Mouse (Mus musculus): ENCODE measurements at regions not wholly inside any gene's neighbourhood (a gene's known extent, or its start where the extent isn't known, plus 50 kb on each side); places are given as distances from the start of the nearest gene placed in this dataset.

- DNase-seq (ENCODE audit: extremely low spot score in 1 of 2, low spot score in 1 of 2) = no peak
These were observed 123.5 kb downstream of the Zbtb18 start for GRCm38 (mm10) chr1:177565678-177566077.

GRCm38 (mm10) chr1:177568056-177568816 lies 126.1 kb downstream of the Zbtb18 start:
- DNase-seq (ENCODE audit: extremely low spot score in 1 of 2, low spot score in 1 of 2) = no peak

- DNase-seq (ENCODE audit: extremely low spot score in 1 of 2, low spot score in 1 of 2) = no peak
These were observed 127.4 kb downstream of the Zbtb18 start for GRCm38 (mm10) chr1:177569572-177569971.

GRCm38 (mm10) chr1:177573017-177573725 lies 131.0 kb downstream of the Zbtb18 start:
- peak; percentile 73 to 74 for DNase-seq (ENCODE audit: extremely low spot score in 1 of 2, low spot score in 1 of 2)

GRCm38 (mm10) chr1:177573781-177574180 lies 131.6 kb downstream of the Zbtb18 start:
- DNase-seq (ENCODE audit: extremely low spot score in 1 of 2, low spot score in 1 of 2) = no peak

GRCm38 (mm10) chr1:177574312-177574711 lies 132.2 kb downstream of the Zbtb18 start:
- no peak for DNase-seq (ENCODE audit: extremely low spot score in 1 of 2, low spot score in 1 of 2)

GRCm38 (mm10) chr1:177584302-177584886 lies 142.2 kb downstream of the Zbtb18 start:
- no peak for DNase-seq (ENCODE audit: extremely low spot score in 1 of 2, low spot score in 1 of 2)

GRCm38 (mm10) chr1:177585320-177585719 lies 143.2 kb downstream of the Zbtb18 start:
- no peak for DNase-seq (ENCODE audit: extremely low spot score in 1 of 2, low spot score in 1 of 2)

- no peak for DNase-seq (ENCODE audit: extremely low spot score in 1 of 2, low spot score in 1 of 2)
These were observed 140.6 kb upstream of the 1700016C15Rik start for GRCm38 (mm10) chr1:177589034-177589433.

- DNase-seq (ENCODE audit: extremely low spot score in 1 of 2, low spot score in 1 of 2) = no peak
These were observed 140.0 kb upstream of the 1700016C15Rik start for GRCm38 (mm10) chr1:177589656-177590055.

- DNase-seq (ENCODE audit: extremely low spot score in 1 of 2, low spot score in 1 of 2) = no peak
These were observed 137.9 kb upstream of the 1700016C15Rik start for GRCm38 (mm10) chr1:177591742-177592141.

- DNase-seq (ENCODE audit: extremely low spot score in 1 of 2, low spot score in 1 of 2) = no peak
These were observed 137.3 kb upstream of the 1700016C15Rik start for GRCm38 (mm10) chr1:177592337-177592736.

GRCm38 (mm10) chr1:177594341-177594740 lies 135.3 kb upstream of the 1700016C15Rik start:
- DNase-seq (ENCODE audit: extremely low spot score in 1 of 2, low spot score in 1 of 2) = no peak

GRCm38 (mm10) chr1:177595326-177595914 lies 134.2 kb upstream of the 1700016C15Rik start:
- DNase-seq (ENCODE audit: extremely low spot score in 1 of 2, low spot score in 1 of 2) = no peak

- DNase-seq (ENCODE audit: extremely low spot score in 1 of 2, low spot score in 1 of 2) = no peak
These were observed 132.6 kb upstream of the 1700016C15Rik start for GRCm38 (mm10) chr1:177597036-177597435.

- DNase-seq (ENCODE audit: extremely low spot score in 1 of 2, low spot score in 1 of 2) = no peak
These were observed 124.2 kb upstream of the 1700016C15Rik start for GRCm38 (mm10) chr1:177605353-177605969.

- DNase-seq (ENCODE audit: extremely low spot score in 1 of 2, low spot score in 1 of 2) = no peak
These were observed 122.0 kb upstream of the 1700016C15Rik start for GRCm38 (mm10) chr1:177607565-177607964.

GRCm38 (mm10) chr1:177608551-177609020 lies 121.0 kb upstream of the 1700016C15Rik start:
- DNase-seq (ENCODE audit: extremely low spot score in 1 of 2, low spot score in 1 of 2) = no peak

GRCm38 (mm10) chr1:177609226-177609625 lies 120.4 kb upstream of the 1700016C15Rik start:
- no peak for DNase-seq (ENCODE audit: extremely low spot score in 1 of 2, low spot score in 1 of 2)

GRCm38 (mm10) chr1:177609683-177610082 lies 119.9 kb upstream of the 1700016C15Rik start:
- DNase-seq (ENCODE audit: extremely low spot score in 1 of 2, low spot score in 1 of 2) = no peak

Measured in layer of hippocampus, postnatal 25 days (tissue).